Mouse (Mus musculus) liver, postnatal 0 days (tissue): ENCODE data around the gene Hs3st2. TPM values are rescaled to one million over a fixed set of nuclear protein-coding genes. Genes with fewer than 3 reads are reported as not detected.

Experiments
- ATAC-seq: fragments of 200-750 bp; cut with Nextera tagmentation; 2 replicates; pipeline ENCODE4 v1.8.0; 2017; ENCODE audit warnings: mild to moderate bottlenecking, moderate library complexity
- DNase-seq: peaks from one replicate; pipeline ENCODE4 v3.0.0-alpha.2; 2016
- H3K27ac ChIP-seq: fragments of 300-500 bp; sonication (generic); 2 replicates; pipeline ENCODE4 v1.5.1; 2014; ENCODE audit warnings: antibody characterized with exemption, moderate library complexity, mild to moderate bottlenecking, low read depth
- H3K27me3 ChIP-seq: fragments of 300-500 bp; sonication (generic); 2 replicates; pipeline ENCODE4 v1.6.1; 2014; ENCODE audit warnings: low read length, control low read depth, mixed read lengths; ENCODE audit not compliant: insufficient read depth
- H3K36me3 ChIP-seq: fragments of 300-500 bp; sonication (generic); replicated peaks from 2 replicates; pipeline ENCODE4 v1.6.1; 2014; ENCODE audit warnings: mild to moderate bottlenecking, control low read depth, low read length, moderate library complexity, mixed read lengths; ENCODE audit not compliant: insufficient read depth
- H3K4me1 ChIP-seq: fragments of 300-500 bp; sonication (generic); 2 replicates; pipeline ENCODE4 v1.6.1; 2014; ENCODE audit warnings: antibody characterized with exemption, mild to moderate bottlenecking, control low read depth; ENCODE audit not compliant: insufficient read depth
- H3K4me2 ChIP-seq: fragments of 300-500 bp; sonication (generic); 2 replicates; pipeline ENCODE4 v1.6.1; 2014; ENCODE audit warnings: low read depth, mild to moderate bottlenecking, low read length, moderate library complexity, mixed read lengths
- H3K4me3 ChIP-seq: fragments of 300-500 bp; sonication (generic); 2 replicates; pipeline ENCODE4 v1.5.1; 2014; ENCODE audit warnings: low read depth, low read length
- H3K9ac ChIP-seq: fragments of 300-500 bp; sonication (generic); replicated peaks from 2 replicates; pipeline ENCODE4 v1.6.1; 2014; ENCODE audit warnings: mild to moderate bottlenecking, moderate library complexity
- H3K9me3 ChIP-seq: fragments of 300-500 bp; sonication (generic); 2 replicates; pipeline ENCODE4 v1.6.1; 2016; ENCODE audit warnings: mild to moderate bottlenecking, control low read depth, low read length, mixed read lengths
- CTCF ChIP-seq: sonication (generic); IDR thresholded peaks from 2 replicates; pipeline ENCODE4 v1.5.1; 2016; ENCODE audit warnings: antibody characterized with exemption, low read depth
- EP300 ChIP-seq: IDR thresholded peaks from 2 replicates; pipeline ENCODE4 v1.6.1; 2016; ENCODE audit warnings: antibody characterized with exemption, low read depth, mild to moderate bottlenecking
- WGBS: fragments of 180-500 bp; shearing (Covaris S2); extraction: QIAGEN DNeasy Blood & Tissue Kit; methylation state at CpG from one replicate; pipeline ENCODE4 v1.1.7; 2014; ENCODE audit not compliant: insufficient replicate concordance; 5-methylcytosine and 5-hydroxymethylcytosine counted together
- polyA plus RNA-seq: library from polyadenylated mRNA; unstranded; fragments of >200 nt; fragmentation: Nextera tagmentation; extraction: Ambion mirVana; gene quantifications from 2 replicates; pipeline ENCODE4 v1.2.1, GENCODE M21; 2015

The Hs3st2 gene
- polyA plus RNA-seq, 1 experiment from 2014 or later, result not detected

GRCm38 (mm10) chr7:121549329-121550022 is 157.8 kb downstream of the Hs3st2 start:
- no peak overlapping the region for H3K27ac ChIP-seq
- H3K27me3 ChIP-seq, result no peaks in the 10 kb centered on the region
- 80% methylated on average over 18 of the region's 18 CpGs for WGBS
- no peaks in the 10 kb centered on the region for H3K4me1 ChIP-seq
- H3K4me3 ChIP-seq, result no peak overlapping the region
- H3K4me2 ChIP-seq, result no peak overlapping the region
- ATAC-seq, result no peak
- TF ChIP-seq CTCF (no peak), EP300 (no peak)
- H3K9ac ChIP-seq, result no peak overlapping the region
- no peaks in the 10 kb centered on the region for H3K36me3 ChIP-seq
- no peak for DNase-seq
- H3K9me3 ChIP-seq, result no peaks in the 10 kb centered on the region
